Mouse (Mus musculus) ovary, postnatal 14 days (tissue): Measurements from ENCODE around the gene C1qa.

ENCODE experiments used
- DNase-seq: peaks from one replicate; pipeline ENCODE4 v3.0.0; 2022; ENCODE audit warnings: low spot score

Gene C1qa

GRCm38 (mm10) chr4:136899154-136899553, 551 bp upstream of the C1qa start:
- DNase-seq, result no peak

- DNase-seq, result no peak
These were observed 462 bp downstream of the C1qa start for GRCm38 (mm10) chr4:136898084-136898598.

- no peak for DNase-seq
These were observed 2.1 kb downstream of the C1qa start for GRCm38 (mm10) chr4:136896461-136896860.

- DNase-seq, result no peak
These were observed 2.7 kb downstream of the C1qa start for GRCm38 (mm10) chr4:136895861-136896260.

GRCm38 (mm10) chr4:136894821-136895220, 3.8 kb downstream of the C1qa start:
- no peak for DNase-seq

GRCm38 (mm10) chr4:136893691-136894543, 4.7 kb downstream of the C1qa start:
- peak; percentile 16 for DNase-seq

- no peak for DNase-seq
These were observed 5.8 kb downstream of the C1qa start, which contains the start of gene C1qc for GRCm38 (mm10) chr4:136892811-136893210. C1qc (minus strand) TSS chr4:136893065.

- no peak for DNase-seq
These were observed 6.2 kb downstream of the C1qa start for GRCm38 (mm10) chr4:136892371-136892770.

GRCm38 (mm10) chr4:136891115-136891514, 7.5 kb downstream of the C1qa start:
- DNase-seq, result no peak

- DNase-seq, result no peak
These were observed 8.6 kb downstream of the C1qa start for GRCm38 (mm10) chr4:136889981-136890380.

GRCm38 (mm10) chr4:136887714-136888113, 10.9 kb downstream of the C1qa start:
- no peak for DNase-seq

GRCm38 (mm10) chr4:136886101-136886500, 12.5 kb downstream of the C1qa start, which contains the start of gene C1qb:
C1qb (minus strand) TSS chr4:136886187.
- DNase-seq, result no peak

GRCm38 (mm10) chr4:136878601-136879000, 20.0 kb downstream of the C1qa start:
- no peak for DNase-seq

- no peak for DNase-seq
These were observed 20.4 kb downstream of the C1qa start for GRCm38 (mm10) chr4:136878171-136878570.

- DNase-seq, result peak; percentile 62
These were observed 21.6 kb downstream of the C1qa start for GRCm38 (mm10) chr4:136876971-136877370.

- no peak for DNase-seq
These were observed 23.6 kb downstream of the C1qa start for GRCm38 (mm10) chr4:136875012-136875411.

GRCm38 (mm10) chr4:136868371-136868770, 30.2 kb downstream of the C1qa start:
- no peak for DNase-seq

GRCm38 (mm10) chr4:136867690-136868345, 30.8 kb downstream of the C1qa start:
- no peak for DNase-seq

- no peak for DNase-seq
These were observed 33.1 kb downstream of the C1qa start for GRCm38 (mm10) chr4:136865531-136865930.

GRCm38 (mm10) chr4:136864751-136865470, 33.7 kb downstream of the C1qa start:
- no peak for DNase-seq

GRCm38 (mm10) chr4:136863517-136863916, 35.1 kb downstream of the C1qa start:
- DNase-seq, result no peak

- no peak for DNase-seq
These were observed 36.2 kb downstream of the C1qa start for GRCm38 (mm10) chr4:136862411-136862810.
